Mouse (Mus musculus) neural tube, embryonic 14.5 days (tissue): ENCODE measurements around the gene Gm36864. TPM values are rescaled to one million over a fixed set of nuclear protein-coding genes. Genes with fewer than 3 reads are reported as not detected.
"Not testable (repeated sequence)": the region's sequence is repeated elsewhere in the genome, so short reads cannot be mapped to it uniquely, and the experiment has no call there.

Source experiments
- ATAC-seq: fragments of 200-750 bp; cut with Nextera tagmentation; 2 replicates; pipeline ENCODE4 v1.8.0; 2017; ENCODE audit warnings: low read depth, mild to moderate bottlenecking, moderate TSS enrichment, moderate library complexity
- H3K27ac ChIP-seq: fragments of 300-500 bp; sonication (generic); 2 replicates; pipeline ENCODE4 v1.5.1; 2014; ENCODE audit warnings: low read depth, mild to moderate bottlenecking, control low read depth, low read length, moderate library complexity, mixed read lengths
- H3K27me3 ChIP-seq: fragments of 300-500 bp; sonication (generic); 2 replicates; pipeline ENCODE4 v1.6.1; 2014; ENCODE audit warnings: low read length; ENCODE audit not compliant: control insufficient read depth, insufficient read depth
- H3K36me3 ChIP-seq: fragments of 300-500 bp; sonication (generic); 2 replicates; pipeline ENCODE4 v1.6.1; 2014; ENCODE audit warnings: low read length, mixed read lengths; ENCODE audit not compliant: control insufficient read depth, insufficient read depth
- H3K4me1 ChIP-seq: fragments of 300-500 bp; sonication (generic); 2 replicates; pipeline ENCODE4 v1.6.1; 2014; ENCODE audit warnings: low read length; ENCODE audit not compliant: control insufficient read depth, insufficient read depth
- H3K4me2 ChIP-seq: fragments of 300-500 bp; sonication (generic); 2 replicates; pipeline ENCODE4 v1.6.1; 2014; ENCODE audit warnings: mild to moderate bottlenecking, low read depth, low read length, control low read depth
- H3K4me3 ChIP-seq: fragments of 300-500 bp; sonication (generic); 2 replicates; pipeline ENCODE4 v1.5.1; 2014; ENCODE audit warnings: low read depth, low read length, control low read depth, mixed read lengths
- H3K9ac ChIP-seq: fragments of 300-500 bp; sonication (generic); replicated peaks from 2 replicates; pipeline ENCODE4 v1.6.1; 2014; ENCODE audit warnings: low read depth, mild to moderate bottlenecking, control low read depth, low read length, mixed read lengths
- H3K9me3 ChIP-seq: fragments of 300-500 bp; sonication (generic); 2 replicates; pipeline ENCODE4 v1.6.1; 2016; ENCODE audit warnings: low read length; ENCODE audit not compliant: control insufficient read depth
- WGBS: fragments of 180-500 bp; shearing (Covaris S2); extraction: QIAGEN DNeasy Blood & Tissue Kit; methylation state at CpG from one replicate; pipeline ENCODE4 v1.1.7; 2014; 5-methylcytosine and 5-hydroxymethylcytosine counted together
- polyA plus RNA-seq: library from polyadenylated mRNA; unstranded; fragments of >200 nt; fragmentation: Nextera tagmentation; extraction: Ambion mirVana; gene quantifications from 2 replicates; pipeline ENCODE4 v1.2.1, GENCODE M21; 2014

Gene Gm36864
- polyA plus RNA-seq, 1 experiment from 2014 or later: not detected

- Histone ChIP-seq H3K4me2 (no peak overlapping the region), H3K4me3 (no peak overlapping the region), H3K4me1 (peaks cover 17% of the 10 kb centered on the region; the same call in 1 of the 2 replicates), H3K9me3 (no peaks in the 10 kb centered on the region), H3K27ac (no peak overlapping the region), H3K9ac (no peak overlapping the region), H3K36me3 (peaks cover 33% of the 10 kb centered on the region), H3K27me3 (no peaks in the 10 kb centered on the region)
- WGBS: 97% methylated on average over 4 of the region's 4 CpGs
- ATAC-seq: no peak
These were observed 13.3 kb downstream of the Gm36864 start for GRCm38 (mm10) chr7:44249248-44249647.

DNA sequence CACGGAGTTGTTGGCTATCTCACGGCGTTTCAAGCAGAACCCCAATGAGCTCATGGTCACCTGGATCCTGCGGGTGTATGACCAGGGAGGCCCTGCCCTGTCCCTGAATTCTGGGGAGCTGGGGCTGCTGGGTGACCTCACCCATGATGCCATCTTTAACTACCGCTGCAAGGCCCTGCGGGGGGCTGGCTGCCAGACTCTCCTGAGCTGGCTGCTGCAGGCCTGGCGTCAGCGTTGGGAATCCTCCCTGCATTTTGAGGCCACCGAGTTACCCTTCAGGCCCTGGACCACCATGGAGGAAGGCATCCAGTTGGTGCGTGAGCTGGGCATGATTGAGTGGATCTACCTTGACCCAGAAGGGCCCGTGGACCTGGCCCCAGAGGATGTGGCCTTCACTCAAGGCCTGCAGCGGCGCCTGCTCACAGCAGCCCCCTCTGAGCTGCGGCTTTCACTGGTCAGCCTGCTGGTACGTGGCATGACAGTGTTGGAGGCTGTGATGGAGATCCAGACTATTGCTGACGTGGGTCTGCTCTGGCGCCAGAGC, 14.8 kb downstream of the Gm36864 start:
- H3K9me3 ChIP-seq, H3K9ac ChIP-seq, H3K4me2 ChIP-seq, H3K4me3 ChIP-seq, H3K27ac ChIP-seq, H3K27me3 ChIP-seq, ATAC-seq: not testable (repeated sequence)
- Histone ChIP-seq H3K4me1 (peaks cover 13% of the 10 kb centered on the region; the same call in 1 of the 2 replicates), H3K36me3 (peaks cover 33% of the 10 kb centered on the region)
- 92% methylated on average over 17 of the region's 17 CpGs for WGBS

- no peak overlapping the region for H3K9ac ChIP-seq
- peaks cover 7% of the 10 kb centered on the region; the same call in 1 of the 2 replicates for H3K4me1 ChIP-seq
- H3K4me2 ChIP-seq: no peak overlapping the region
- H3K27me3 ChIP-seq: no peaks in the 10 kb centered on the region
- H3K4me3 ChIP-seq: no peak overlapping the region
- H3K27ac ChIP-seq: no peak overlapping the region
- 0 out of 2 replicates have a peak, but pooled peaks have one; percentile 1 for ATAC-seq
- H3K36me3 ChIP-seq: peaks cover 33% of the 10 kb centered on the region
- H3K9me3 ChIP-seq: no peaks in the 10 kb centered on the region
- WGBS: 69% methylated on average over 15 of the region's 15 CpGs
These were observed 17.1 kb downstream of the Gm36864 start for GRCm38 (mm10) chr7:44253023-44253616.

DNA sequence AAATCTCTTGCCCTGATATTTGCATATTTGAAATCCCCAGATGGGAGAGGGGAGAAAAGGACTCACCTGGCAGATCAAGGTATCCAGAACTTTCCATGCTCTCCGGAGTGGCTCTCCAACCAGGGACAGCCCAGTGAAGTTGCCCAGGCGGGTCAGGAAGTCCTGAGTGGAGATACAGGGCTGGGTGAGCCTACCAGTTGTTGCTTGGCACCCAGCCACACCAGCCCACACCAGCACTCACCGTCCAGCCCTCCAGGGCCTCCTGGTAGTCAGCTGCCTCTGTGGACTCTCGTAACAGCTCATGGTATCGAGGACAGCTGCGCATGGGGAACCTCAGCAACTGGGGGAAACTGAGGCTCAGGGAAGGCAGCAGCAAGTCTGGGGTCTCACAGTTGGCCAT, 19.0 kb downstream of the Gm36864 start:
- H3K9ac ChIP-seq: no peak overlapping the region
- no peaks in the 10 kb centered on the region for H3K27me3 ChIP-seq
- 76% methylated on average over 6 of the region's 6 CpGs for WGBS
- H3K36me3 ChIP-seq: peaks cover 22% of the 10 kb centered on the region
- H3K4me1 ChIP-seq: 0 out of 2 replicates have a peak, but pooled peaks cover under 1% of the 10 kb centered on the region
- no peaks in the 10 kb centered on the region for H3K9me3 ChIP-seq
- no peak overlapping the region for H3K27ac ChIP-seq
- H3K4me2 ChIP-seq: no peak overlapping the region
- no peak for ATAC-seq
- H3K4me3 ChIP-seq: no peak overlapping the region

GRCm38 (mm10) chr7:44257278-44257677, 21.3 kb downstream of the Gm36864 start, which contains the start of gene Acp4:
TSS of gene Acp4 (minus strand) at chr7:44257378.
- Histone ChIP-seq H3K9me3 (no peaks in the 10 kb centered on the region), H3K36me3 (peaks cover 16% of the 10 kb centered on the region; the same call in 1 of the 2 replicates), H3K9ac (no peak within 1 kb of the TSS), H3K4me3 (no peak within 1 kb of the TSS), H3K27me3 (no peaks in the 10 kb centered on the region), H3K27ac (no peak within 1 kb of the TSS), H3K4me2 (no peak within 1 kb of the TSS), H3K4me1 (no peaks in the 10 kb centered on the region)
- 82% methylated on average over 4 of the region's 4 CpGs for WGBS
- no peak for ATAC-seq

- H3K9ac ChIP-seq: no peak overlapping the region
- peaks cover 4% of the 10 kb centered on the region; the same call in 1 of the 2 replicates for H3K4me1 ChIP-seq
- no peak overlapping the region for H3K27ac ChIP-seq
- H3K27me3 ChIP-seq: no peaks in the 10 kb centered on the region
- H3K36me3 ChIP-seq: no peaks in the 10 kb centered on the region
- no peak for ATAC-seq
- WGBS: 67% methylated on average over 6 of the region's 6 CpGs
- no peak overlapping the region for H3K4me3 ChIP-seq
- no peak overlapping the region for H3K4me2 ChIP-seq
- H3K9me3 ChIP-seq: no peaks in the 10 kb centered on the region
These were observed 24.4 kb downstream of the Gm36864 start for GRCm38 (mm10) chr7:44260410-44260809.

GRCm38 (mm10) chr7:44261147-44261546, 25.2 kb downstream of the Gm36864 start, which contains the start of gene Gm15517:
TSS of gene Gm15517 (plus strand) at chr7:44261447.
- Histone ChIP-seq H3K27ac (no peak within 1 kb of the TSS), H3K4me3 (no peak within 1 kb of the TSS), H3K9ac (no peak within 1 kb of the TSS), H3K9me3 (no peaks in the 10 kb centered on the region), H3K27me3 (no peaks in the 10 kb centered on the region), H3K36me3 (no peaks in the 10 kb centered on the region), H3K4me1 (peaks cover 4% of the 10 kb centered on the region; the same call in 1 of the 2 replicates), H3K4me2 (no peak within 1 kb of the TSS)
- WGBS: 51% methylated on average over 5 of the region's 5 CpGs
- no peak for ATAC-seq

GRCm38 (mm10) chr7:44262791-44263643, 27.0 kb downstream of the Gm36864 start:
- H3K9me3 ChIP-seq: no peaks in the 10 kb centered on the region
- H3K27me3 ChIP-seq: no peaks in the 10 kb centered on the region
- peak overlapping the region; percentile 22 for H3K4me3 ChIP-seq
- peak overlapping the region; percentile 33 for H3K9ac ChIP-seq
- peak; percentile 86 for ATAC-seq
- H3K36me3 ChIP-seq: no peaks in the 10 kb centered on the region
- H3K4me1 ChIP-seq: peaks cover 4% of the 10 kb centered on the region; the same call in 1 of the 2 replicates
- peak overlapping the region; percentile 44 for H3K4me2 ChIP-seq
- no peak overlapping the region for H3K27ac ChIP-seq
- WGBS: 1% methylated on average over 34 of the region's 34 CpGs
